Mouse (Mus musculus) small intestine, adult 2 months (tissue): ENCODE results near the gene Plcxd2. TPM values are rescaled to one million over a fixed set of nuclear protein-coding genes. Genes with fewer than 3 reads are reported as not detected.

Source experiments
- H3K27ac ChIP-seq: fragments of 200-500 bp; 2 replicates; pipeline ENCODE4 v1.5.1; 2012; ENCODE audit warnings: low read depth, low read length, control low read depth, inconsistent platforms; ENCODE audit not compliant: insufficient read depth
- H3K27me3 ChIP-seq: fragments of 200-500 bp; 2 replicates; pipeline ENCODE4 v1.6.1; 2012; ENCODE audit warnings: mild to moderate bottlenecking, moderate library complexity, low read length, inconsistent platforms; ENCODE audit not compliant: control insufficient read depth, insufficient read depth
- H3K36me3 ChIP-seq: fragments of 200-500 bp; 2 replicates; pipeline ENCODE4 v1.6.1; 2012; ENCODE audit warnings: mild to moderate bottlenecking, low read length, control low read depth, inconsistent platforms; ENCODE audit not compliant: control insufficient read depth, insufficient read depth
- H3K4me1 ChIP-seq: fragments of 200-500 bp; 2 replicates; pipeline ENCODE4 v1.6.1; 2012; ENCODE audit warnings: low read length, inconsistent platforms, mixed read lengths; ENCODE audit not compliant: control insufficient read depth, insufficient read depth, insufficient read length
- H3K4me3 ChIP-seq: fragments of 200-500 bp; 2 replicates; pipeline ENCODE4 v1.5.1; 2012; ENCODE audit warnings: low read depth, mild to moderate bottlenecking, control low read depth, inconsistent platforms, low read length, moderate library complexity
- CTCF ChIP-seq: fragments of 200-500 bp; IDR thresholded peaks from 2 replicates; pipeline ENCODE4 v1.5.1; 2012; ENCODE audit warnings: low read depth, mild to moderate bottlenecking, control low read depth, inconsistent platforms, low read length, moderate library complexity, mixed read lengths; ENCODE audit not compliant: insufficient replicate concordance, insufficient read length; ENCODE audit errors: extremely low read depth
- POLR2A ChIP-seq: fragments of 200-500 bp; IDR thresholded peaks from 2 replicates; pipeline ENCODE4 v1.6.1; 2012; ENCODE audit warnings: low read depth, mild to moderate bottlenecking, control low read depth, inconsistent platforms, low read length, moderate library complexity
- WGBS: fragments of 180-500 bp; shearing (Covaris S2); methylation state at CpG from one replicate; pipeline ENCODE4 v1.1.7; 2018; 5-methylcytosine and 5-hydroxymethylcytosine counted together
- polyA plus RNA-seq: library from polyadenylated mRNA; depleted of rRNA; stranded (reverse); fragments of >200 nt; gene quantifications from 2 replicates; pipeline ENCODE4 v1.2.3, GENCODE M21; 2012; rRNA removed

Plcxd2 gene
- polyA plus RNA-seq, result 0.83 and 1.9 TPM in 2 replicates

GRCm38 (mm10) chr16:46010153-46010905 is at the start of gene Plcxd2:
Gene Plcxd2 (minus strand): TSS chr16:46010218.
- no peaks in the 10 kb centered on the region for H3K36me3 ChIP-seq
- H3K4me3 ChIP-seq, result peak within 1 kb of the TSS; percentile 77
- peak within 1 kb of the TSS; percentile 88 for H3K27ac ChIP-seq
- H3K27me3 ChIP-seq, result no peaks in the 10 kb centered on the region
- peak; percentile 94 for TF ChIP-seq POLR2A
- TF ChIP-seq CTCF, result no peak
- peaks cover 8% of the 10 kb centered on the region for H3K4me1 ChIP-seq
- WGBS, result under 1% methylated on average over 39 of the region's 39 CpGs

GRCm38 (mm10) chr16:46046906-46047305 is 36.9 kb upstream of the Plcxd2 start:
- no peak overlapping the region for H3K4me3 ChIP-seq
- TF ChIP-seq POLR2A (no peak), CTCF (no peak)
- no peak overlapping the region for H3K27ac ChIP-seq
- WGBS, result 81% methylated on average over 2 of the region's 2 CpGs
- no peaks in the 10 kb centered on the region for H3K36me3 ChIP-seq
- no peaks in the 10 kb centered on the region for H3K27me3 ChIP-seq
- H3K4me1 ChIP-seq, result no peaks in the 10 kb centered on the region

GRCm38 (mm10) chr16:46036261-46036660 is 26.2 kb upstream of the Plcxd2 start:
- Histone ChIP-seq H3K36me3 (no peaks in the 10 kb centered on the region), H3K4me3 (no peak overlapping the region), H3K27me3 (no peaks in the 10 kb centered on the region), H3K4me1 (no peaks in the 10 kb centered on the region), H3K27ac (no peak overlapping the region)
- 56% methylated on average over 2 of the region's 2 CpGs for whole genome bisulfite sequencing
- TF ChIP-seq CTCF (no peak), POLR2A (no peak)

- no peaks in the 10 kb centered on the region for H3K27me3 ChIP-seq
- H3K36me3 ChIP-seq, result no peaks in the 10 kb centered on the region
- TF ChIP-seq CTCF (no peak), POLR2A (no peak)
- no peak overlapping the region for H3K4me3 ChIP-seq
- H3K4me1 ChIP-seq, result no peaks in the 10 kb centered on the region
- 53% methylated on average over 9 of the region's 9 CpGs for WGBS
- H3K27ac ChIP-seq, result no peak overlapping the region
These were observed 23.9 kb upstream of the Plcxd2 start for GRCm38 (mm10) chr16:46033896-46034295.

- no peak overlapping the region for H3K4me3 ChIP-seq
These were observed 13.0 kb upstream of the Plcxd2 start for GRCm38 (mm10) chr16:46022958-46023491.

GRCm38 (mm10) chr16:46022189-46022928 is 12.3 kb upstream of the Plcxd2 start:
- H3K4me1 ChIP-seq, result peaks cover 10% of the 10 kb centered on the region; the same call in 1 of the 2 replicates
- H3K27me3 ChIP-seq, result no peaks in the 10 kb centered on the region
- no peak overlapping the region for H3K4me3 ChIP-seq
- WGBS, result 26% methylated on average over 5 of the region's 5 CpGs
- no peaks in the 10 kb centered on the region for H3K36me3 ChIP-seq
- TF ChIP-seq POLR2A, result no peak
- TF ChIP-seq CTCF, result peak; percentile 80; the same call in 1 of the 2 replicates
- H3K27ac ChIP-seq, result no peak overlapping the region

More at GRCm38 (mm10) chr16:46022958-46023491, 13.0 kb upstream of the Plcxd2 start:
- TF ChIP-seq POLR2A (no peak), CTCF (no peak)
- Histone ChIP-seq H3K36me3 (no peaks in the 10 kb centered on the region), H3K27ac (no peak overlapping the region), H3K27me3 (no peaks in the 10 kb centered on the region), H3K4me1 (peaks cover 10% of the 10 kb centered on the region; the same call in 1 of the 2 replicates)
- 33% methylated on average over 5 of the region's 5 CpGs for WGBS

GRCm38 (mm10) chr16:46021302-46021701 is 11.3 kb upstream of the Plcxd2 start:
- no peaks in the 10 kb centered on the region for H3K27me3 ChIP-seq
- no peaks in the 10 kb centered on the region for H3K36me3 ChIP-seq
- no peak overlapping the region for H3K27ac ChIP-seq
- H3K4me1 ChIP-seq, result peaks cover 10% of the 10 kb centered on the region; the same call in 1 of the 2 replicates
- WGBS, result 92% methylated on average over 2 of the region's 2 CpGs
- H3K4me3 ChIP-seq, result no peak overlapping the region
- TF ChIP-seq CTCF (no peak), POLR2A (no peak)
